Mouse (Mus musculus): ENCODE results near the gene Olfr905. TPM values are rescaled to one million over a fixed set of nuclear protein-coding genes. Genes with fewer than 3 reads are reported as not detected.

Gene Olfr905
- polyA plus RNA-seq, 1 experiment from 2014 or later, result not detected

Other genes with a start within 250 kb of the Olfr905 start
- gene Olfr143, start 218.3 kb upstream of the Olfr905 start, polyA plus RNA-seq (2015; fragmentation: Nextera tagmentation; extraction: Ambion mirVana), result not detected in 2 replicates
- gene Olfr895, start 203.3 kb upstream of the Olfr905 start, polyA plus RNA-seq (2015; fragmentation: Nextera tagmentation; extraction: Ambion mirVana), result not detected in 2 replicates
- gene Olfr896-ps1, start 180.0 kb upstream of the Olfr905 start, polyA plus RNA-seq (2015; fragmentation: Nextera tagmentation; extraction: Ambion mirVana), result not detected in 2 replicates
- gene Olfr25, start 142.0 kb upstream of the Olfr905 start, polyA plus RNA-seq (2015; fragmentation: Nextera tagmentation; extraction: Ambion mirVana), result not detected in 2 replicates
- not detected in 2 replicates for gene Olfr898, start 122.7 kb upstream of the Olfr905 start, polyA plus RNA-seq (2015; fragmentation: Nextera tagmentation; extraction: Ambion mirVana)
- not detected in 2 replicates for gene Olfr250, start 104.2 kb upstream of the Olfr905 start, polyA plus RNA-seq (2015; fragmentation: Nextera tagmentation; extraction: Ambion mirVana)
- gene Olfr251, start 94.0 kb upstream of the Olfr905 start, polyA plus RNA-seq (2015; fragmentation: Nextera tagmentation; extraction: Ambion mirVana), result not detected in 2 replicates
- gene Olfr147, start 69.4 kb upstream of the Olfr905 start, polyA plus RNA-seq (2015; fragmentation: Nextera tagmentation; extraction: Ambion mirVana), result not detected in 2 replicates
- not detected in 2 replicates for gene Olfr901, start 41.7 kb upstream of the Olfr905 start, polyA plus RNA-seq (2015; fragmentation: Nextera tagmentation; extraction: Ambion mirVana)
- gene Olfr902, start 23.5 kb upstream of the Olfr905 start, polyA plus RNA-seq (2015; fragmentation: Nextera tagmentation; extraction: Ambion mirVana), result not detected in 2 replicates
- not detected in 2 replicates for gene Olfr904, start 8.0 kb upstream of the Olfr905 start, polyA plus RNA-seq (2015; fragmentation: Nextera tagmentation; extraction: Ambion mirVana)
- not detected in 2 replicates for gene Olfr906, start 16.0 kb downstream of the Olfr905 start, polyA plus RNA-seq (2015; fragmentation: Nextera tagmentation; extraction: Ambion mirVana)
- not detected in 2 replicates for gene Olfr907, start 24.7 kb downstream of the Olfr905 start, polyA plus RNA-seq (2015; fragmentation: Nextera tagmentation; extraction: Ambion mirVana)
- not detected in 2 replicates for gene Olfr911-ps1, start 50.5 kb downstream of the Olfr905 start, polyA plus RNA-seq (2015; fragmentation: Nextera tagmentation; extraction: Ambion mirVana)
- not detected in 2 replicates for gene Olfr910, start 66.7 kb downstream of the Olfr905 start, polyA plus RNA-seq (2015; fragmentation: Nextera tagmentation; extraction: Ambion mirVana)
- not detected in 2 replicates for gene Olfr912, start 109.1 kb downstream of the Olfr905 start, polyA plus RNA-seq (2015; fragmentation: Nextera tagmentation; extraction: Ambion mirVana)
- not detected in 2 replicates for gene Olfr913, start 121.7 kb downstream of the Olfr905 start, polyA plus RNA-seq (2015; fragmentation: Nextera tagmentation; extraction: Ambion mirVana)
- not detected in 2 replicates for gene Olfr914, start 134.0 kb downstream of the Olfr905 start, polyA plus RNA-seq (2015; fragmentation: Nextera tagmentation; extraction: Ambion mirVana)
- not detected in 2 replicates for gene Olfr916, start 188.8 kb downstream of the Olfr905 start, polyA plus RNA-seq (2015; fragmentation: Nextera tagmentation; extraction: Ambion mirVana)
- gene Olfr917, start 194.7 kb downstream of the Olfr905 start, polyA plus RNA-seq (2015; fragmentation: Nextera tagmentation; extraction: Ambion mirVana), result not detected in 2 replicates
- gene Olfr918, start 203.5 kb downstream of the Olfr905 start, polyA plus RNA-seq (2015; fragmentation: Nextera tagmentation; extraction: Ambion mirVana), result not detected in 2 replicates
- not detected in 2 replicates for gene Olfr919, start 232.6 kb downstream of the Olfr905 start, polyA plus RNA-seq (2015; fragmentation: Nextera tagmentation; extraction: Ambion mirVana)
- gene Vwa5a, start 247.2 kb downstream of the Olfr905 start, polyA plus RNA-seq (2015; fragmentation: Nextera tagmentation; extraction: Ambion mirVana), result 7.8 and 8.2 TPM in 2 replicates